Mouse (Mus musculus) MEL (cell line): ENCODE results near the gene Cx3cr1.

ENCODE experiments used
- EP300 ChIP-seq, 2 experiments: IDR thresholded peaks; 2 replicates each; pipeline ENCODE4 v1.6.1; 2011; ENCODE audit warnings: improper control_type of control experiment in 2 of 2, low read length in 2 of 2, low read depth in 1 of 2, mild to moderate bottlenecking in 1 of 2
- MAX ChIP-seq: IDR thresholded peaks from 2 replicates; pipeline ENCODE4 v1.6.1; 2011; ENCODE audit warnings: low read length, improper control_type of control experiment

- TF ChIP-seq EP300 (IDR thresholded peaks at IDR 0.05; ENCODE audit: low read depth in 1 of 2, low read length in 2 of 2) (peak; percentile 25 to 61; a peak in 3 of 4 replicates), MAX (peak; percentile 90)
Measured at GRCm38 (mm10) chr9:120083158-120083894, 13.6 kb upstream of the Cx3cr1 start.
